Mouse (Mus musculus) ES-Bruce4 (cell line): ENCODE measurements around the gene Meltf.

Experiments used
- CTCF ChIP-seq: IDR thresholded peaks from one replicate; pipeline ENCODE4 v1.8.1; 2011; ENCODE audit warnings: low read depth, low read length
- EP300 ChIP-seq: IDR thresholded peaks from 2 replicates; pipeline ENCODE4 v1.6.1; 2011; ENCODE audit warnings: low read depth, low read length; ENCODE audit not compliant: insufficient read depth
- POLR2A ChIP-seq: IDR thresholded peaks from one replicate; pipeline ENCODE4 v1.8.1; 2011; ENCODE audit warnings: low read length; ENCODE audit not compliant: insufficient read depth

- TF ChIP-seq CTCF, result no peak
- TF ChIP-seq POLR2A, result no peak
- TF ChIP-seq EP300, result no peak
Observed at GRCm38 (mm10) chr16:31876386-31876785, 2.2 kb upstream of the Meltf start.
